Mouse (Mus musculus): Measurements from ENCODE around the gene Mmaa.

- TF ChIP-seq CTCF (IDR thresholded peaks at IDR 0.05; ENCODE audit: insufficient read depth, low read length), result no peak
- TF ChIP-seq POLR2A (IDR thresholded peaks at IDR 0.05; ENCODE audit: borderline replicate concordance, extremely low read depth, low read depth, low read length), result no peak
Observed at GRCm38 (mm10) chr8:79227194-79227593, 67.5 kb downstream of the Mmaa start.
